Mouse (Mus musculus) urinary bladder, postnatal 10 days (tissue): ENCODE measurements around the gene Cops6.
A peak's percentile ranks its signal among the peaks of the same experiment; 100 is the strongest.

Source experiments
- DNase-seq: peaks from one replicate; pipeline ENCODE4 v3.0.0; 2022; ENCODE audit warnings: low spot score

The Cops6 gene

DNA sequence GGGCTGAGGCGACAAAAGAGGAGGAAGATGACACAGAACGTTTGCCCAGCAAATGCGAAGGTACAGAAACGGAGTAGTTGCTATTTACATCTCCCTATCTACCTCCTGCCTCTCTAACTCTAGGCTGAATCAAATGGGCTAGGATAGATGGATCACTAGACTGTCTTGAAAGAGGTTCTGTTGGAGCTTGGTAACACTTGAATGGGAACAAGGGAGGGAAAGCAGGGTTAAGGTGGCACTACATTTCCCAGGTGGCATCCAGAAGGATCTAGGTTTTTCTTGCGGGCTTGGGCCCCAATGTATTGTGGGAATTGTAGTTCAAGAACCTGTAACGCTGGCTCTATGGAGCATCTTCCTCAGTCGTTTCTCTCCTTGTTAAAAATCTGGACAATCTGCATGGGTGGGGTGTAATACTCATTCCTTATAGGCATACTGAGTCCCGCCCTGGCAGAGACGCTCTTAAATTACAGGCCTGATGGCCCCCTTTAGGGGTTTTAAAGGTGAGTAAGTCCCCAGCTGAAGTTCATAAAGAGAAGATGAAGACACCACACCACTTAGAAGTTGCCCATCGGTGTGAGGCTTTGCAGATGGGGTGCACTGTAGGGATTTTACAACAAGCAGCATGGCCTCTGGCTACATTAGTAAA lies 26.9 kb downstream of the Cops6 start:
- no peak for DNase-seq

DNA sequence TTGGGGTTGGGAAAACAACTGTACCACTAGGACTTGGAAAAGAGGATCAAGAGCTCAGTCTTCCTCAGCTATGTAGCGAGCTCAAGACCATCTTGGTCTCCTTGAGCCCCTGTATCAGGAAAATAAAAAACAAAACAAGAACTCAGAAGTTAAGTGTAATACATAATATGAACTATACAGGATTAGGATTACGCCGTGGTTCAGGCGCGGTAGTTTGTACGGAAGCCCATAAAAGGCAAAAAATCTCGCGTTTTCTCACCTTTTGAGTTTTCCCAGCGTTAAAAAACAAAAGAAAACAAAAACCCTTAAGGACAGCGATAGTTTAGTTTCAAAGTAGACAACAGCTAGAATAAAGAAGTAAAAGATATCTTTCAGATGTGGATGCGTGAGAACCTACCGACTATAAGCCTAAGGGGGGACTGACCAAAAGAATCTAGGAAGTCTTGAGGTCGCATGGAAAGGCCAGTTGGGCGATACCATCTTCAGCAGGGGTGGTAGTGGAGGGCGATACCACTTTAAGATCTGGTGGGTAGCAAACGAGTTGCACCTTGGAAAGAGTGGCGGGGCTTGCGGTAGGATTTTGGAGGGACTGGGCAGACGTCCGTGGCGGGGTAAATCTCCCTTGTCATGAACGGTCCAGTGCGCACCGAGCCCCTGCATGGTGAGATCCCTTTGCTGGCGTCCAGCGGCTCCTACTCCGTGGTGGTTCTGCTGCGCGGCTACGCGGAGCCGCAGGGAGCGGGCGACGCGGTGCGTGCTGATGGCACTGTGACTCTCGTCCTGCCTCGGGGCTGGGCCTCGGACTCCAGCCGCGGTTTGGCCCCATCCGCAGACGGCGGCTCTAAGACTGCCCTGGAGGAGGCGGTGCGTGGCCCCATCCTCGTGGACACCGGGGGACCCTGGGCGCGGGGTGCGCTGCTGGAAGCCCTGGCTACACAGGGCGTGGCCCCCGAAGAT lies 33.2 kb downstream of the Cops6 start, which contains the start of gene Mblac1:
Mblac1 (plus strand) TSS at position 544 of the 957 bp plus-strand sequence.
- DNase-seq: peak; percentile 44

DNA sequence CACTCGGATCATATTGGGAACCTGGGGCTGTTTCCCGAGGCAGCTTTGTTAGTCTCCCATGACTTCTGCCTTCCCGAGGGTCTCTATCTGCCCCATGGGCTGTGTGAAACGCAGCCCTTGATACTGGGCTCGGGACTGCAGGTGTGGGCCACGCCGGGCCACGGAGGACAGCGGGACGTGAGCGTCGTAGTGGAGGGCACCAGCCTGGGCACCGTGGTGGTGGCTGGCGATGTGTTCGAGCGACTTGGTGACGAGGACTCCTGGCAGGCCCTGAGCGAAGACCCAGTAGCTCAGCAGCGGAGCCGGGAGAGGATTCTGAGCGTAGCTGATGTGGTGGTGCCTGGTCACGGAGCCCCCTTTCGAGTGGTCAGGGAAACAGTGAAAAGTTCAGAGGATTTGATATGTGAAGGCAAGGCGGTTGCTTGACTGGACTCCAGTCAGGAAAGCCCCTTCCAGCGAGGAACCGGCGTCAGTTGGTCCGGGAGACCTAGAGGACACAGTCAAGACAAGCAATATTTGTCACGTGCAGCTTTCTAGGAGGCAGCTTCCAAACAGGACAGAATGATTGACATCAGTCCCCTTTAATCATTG lies 34.0 kb downstream of the Cops6 start:
- no peak for DNase-seq

DNA sequence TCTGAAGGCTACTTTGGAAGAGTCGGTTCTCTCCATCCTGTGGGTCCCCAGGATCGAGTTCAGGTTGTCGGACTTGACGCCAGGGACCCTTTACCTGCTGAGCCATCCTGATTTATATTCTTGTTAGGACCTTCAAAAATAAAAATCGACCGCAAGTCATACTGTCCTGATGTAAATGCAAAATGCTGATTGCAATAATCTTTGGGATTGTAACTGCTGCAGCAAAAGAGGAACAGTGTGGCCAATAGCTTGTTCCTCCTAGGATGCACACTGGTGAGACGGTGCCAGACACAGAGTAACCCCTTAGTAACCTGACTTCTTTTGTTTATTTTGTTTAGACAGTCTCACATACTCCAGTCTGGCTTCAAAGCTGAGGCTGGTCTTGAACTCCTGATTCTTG lies 34.6 kb downstream of the Cops6 start:
- DNase-seq: no peak

DNA sequence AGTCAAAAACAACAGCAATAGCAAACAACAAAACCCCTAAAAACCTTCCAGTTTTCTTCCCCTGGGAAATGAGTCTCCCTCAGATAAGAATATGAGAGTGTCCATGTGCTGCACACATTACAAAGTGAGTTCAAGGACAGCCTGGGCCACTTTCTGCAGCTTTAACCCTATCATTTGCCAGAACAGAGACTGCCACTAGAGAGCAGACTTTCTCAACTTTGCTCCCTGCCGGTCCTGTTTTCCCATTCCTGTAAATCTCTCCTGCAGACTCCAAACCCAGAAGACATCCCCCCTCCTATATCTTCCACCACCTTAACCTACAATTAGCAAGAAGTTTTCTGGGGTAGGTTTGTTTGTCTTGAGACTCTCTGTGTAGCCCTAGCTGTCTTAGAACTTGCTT lies 38.7 kb downstream of the Cops6 start:
- no peak for DNase-seq

DNA sequence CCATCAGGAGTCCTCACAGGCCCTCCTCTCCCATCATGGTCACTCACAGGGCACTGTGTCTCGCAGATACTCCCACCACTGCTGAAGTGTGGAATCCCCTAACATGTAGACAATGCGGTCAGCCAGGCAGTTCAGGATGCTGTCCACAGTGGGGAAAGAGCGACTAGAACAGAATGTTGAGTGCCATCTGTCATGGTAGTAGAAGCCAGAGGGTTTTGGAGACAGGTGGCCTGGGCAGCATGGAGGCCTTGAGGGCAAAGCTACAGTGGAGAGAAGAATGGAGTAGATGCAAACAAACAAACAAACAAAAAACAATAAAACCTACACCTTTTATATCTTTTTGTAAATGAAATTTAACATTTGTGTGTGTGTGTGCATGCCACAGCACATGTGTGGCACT lies 41.2 kb downstream of the Cops6 start:
- DNase-seq: no peak

DNA sequence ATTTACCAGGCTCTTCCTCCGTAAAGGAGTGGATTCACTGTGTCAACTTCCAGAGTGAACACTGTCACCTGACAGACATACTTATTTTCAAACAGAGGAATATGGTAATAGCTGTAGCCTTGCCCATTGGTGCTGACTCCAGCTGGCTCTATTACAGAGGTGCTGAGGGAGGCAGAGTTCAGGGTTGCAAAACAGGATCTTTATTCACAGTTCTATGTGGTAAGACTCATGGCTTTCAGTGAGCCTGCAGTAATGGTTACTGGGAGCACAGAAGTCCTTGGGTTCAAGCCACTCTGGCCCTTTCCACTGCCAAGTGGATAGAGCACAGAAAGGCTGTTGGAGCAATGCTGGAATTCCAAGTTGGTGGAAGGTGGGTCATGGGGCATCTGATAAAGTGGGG lies 46.4 kb downstream of the Cops6 start:
- no peak for DNase-seq

DNA sequence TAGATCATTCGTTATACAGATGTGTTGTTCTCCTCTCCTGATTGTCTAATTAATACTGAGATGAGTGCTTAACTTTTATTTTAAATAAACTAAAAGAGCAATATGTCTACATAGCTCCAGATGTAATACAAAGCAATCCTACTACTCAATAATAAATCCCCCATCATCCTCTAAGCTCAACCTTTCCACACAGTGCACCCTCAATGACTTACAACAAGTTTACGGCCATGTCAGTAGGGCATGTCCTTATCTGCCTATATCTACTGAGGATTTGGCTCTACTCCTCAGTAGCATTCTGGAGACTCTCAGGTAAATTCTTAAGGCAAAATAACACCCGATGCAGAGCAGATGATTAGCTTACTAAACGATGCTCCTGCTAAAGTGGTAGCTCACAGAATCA lies 47.0 kb downstream of the Cops6 start:
- no peak for DNase-seq
